Mouse (Mus musculus) kidney, embryonic 16.5 days (tissue): ENCODE measurements around the gene Gm364. TPM values are rescaled to one million over a fixed set of nuclear protein-coding genes. Genes with fewer than 3 reads are reported as not detected.

Source experiments
- ATAC-seq: fragments of 200-750 bp; cut with Nextera tagmentation; 2 replicates; pipeline ENCODE4 v1.8.0; 2017; ENCODE audit warnings: moderate TSS enrichment; ENCODE audit not compliant: low FRiP score, low TSS enrichment
- H3K27ac ChIP-seq: fragments of 300-500 bp; sonication (generic); 2 replicates; pipeline ENCODE4 v1.5.1; 2014; ENCODE audit warnings: low read length
- H3K27me3 ChIP-seq: fragments of 300-500 bp; sonication (generic); 2 replicates; pipeline ENCODE4 v1.6.1; 2014; ENCODE audit warnings: low read length, control low read depth, mixed read lengths; ENCODE audit not compliant: insufficient read depth
- H3K36me3 ChIP-seq: fragments of 300-500 bp; sonication (generic); 2 replicates; pipeline ENCODE4 v1.6.1; 2014; ENCODE audit warnings: low read length, control low read depth, mixed read lengths; ENCODE audit not compliant: insufficient read depth
- H3K4me1 ChIP-seq: fragments of 300-500 bp; sonication (generic); 2 replicates; pipeline ENCODE4 v1.6.1; 2014; ENCODE audit warnings: low read length, control low read depth, mixed read lengths; ENCODE audit not compliant: insufficient read depth
- H3K4me2 ChIP-seq: fragments of 300-500 bp; sonication (generic); replicated peaks from 2 replicates; pipeline ENCODE4 v1.6.1; 2014; ENCODE audit warnings: low read depth, low read length
- H3K4me3 ChIP-seq: fragments of 300-500 bp; sonication (generic); 2 replicates; pipeline ENCODE4 v1.5.1; 2014; ENCODE audit warnings: mild to moderate bottlenecking, low read length
- H3K9ac ChIP-seq: fragments of 300-500 bp; sonication (generic); replicated peaks from 2 replicates; pipeline ENCODE4 v1.6.1; 2014; ENCODE audit warnings: low read length
- H3K9me3 ChIP-seq: fragments of 300-500 bp; sonication (generic); 2 replicates; pipeline ENCODE4 v1.6.1; 2016; ENCODE audit warnings: low read length, control low read depth
- WGBS: fragments of 180-500 bp; shearing (Covaris S2); extraction: QIAGEN DNeasy Blood & Tissue Kit; methylation state at CpG from one replicate; pipeline ENCODE4 v1.1.7; 2014; 5-methylcytosine and 5-hydroxymethylcytosine counted together
- polyA plus RNA-seq: library from polyadenylated mRNA; unstranded; fragments of >200 nt; fragmentation: Nextera tagmentation; extraction: Ambion mirVana; gene quantifications from 2 replicates; pipeline ENCODE4 v1.2.1, GENCODE M21; 2015

The Gm364 gene
- polyA plus RNA-seq, 1 experiment from 2014 or later, result not detected

DNA sequence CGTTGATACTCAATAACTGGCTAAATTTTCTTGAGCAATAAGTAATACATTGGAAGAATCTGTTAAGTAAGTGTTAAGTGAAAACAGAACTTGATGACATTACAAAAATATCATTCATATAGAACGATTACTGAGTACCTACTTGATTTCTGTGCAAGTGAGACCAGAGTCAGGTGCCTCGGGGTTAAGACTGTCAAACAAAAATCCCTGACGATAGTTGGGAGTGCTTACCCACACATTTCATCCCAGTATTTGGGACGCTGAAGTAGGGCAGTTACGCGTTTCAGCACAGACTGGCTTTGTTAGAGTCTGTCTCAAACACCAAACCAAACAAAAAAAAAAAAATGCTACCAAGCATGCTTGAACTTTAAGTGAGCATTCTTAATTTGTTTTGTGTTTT is 15.5 kb upstream of the Gm364 start:
- H3K4me1 ChIP-seq, result no peaks in the 10 kb centered on the region
- H3K27ac ChIP-seq, result no peak overlapping the region
- 40% methylated on average over 7 of the region's 7 CpGs for WGBS
- H3K9me3 ChIP-seq, result no peaks in the 10 kb centered on the region
- no peaks in the 10 kb centered on the region for H3K27me3 ChIP-seq
- H3K4me3 ChIP-seq, result no peak overlapping the region
- peaks cover 8% of the 10 kb centered on the region; the same call in 1 of the 2 replicates for H3K36me3 ChIP-seq
- H3K4me2 ChIP-seq, result peak overlapping the region; percentile 42
- no peak for ATAC-seq
- H3K9ac ChIP-seq, result peak overlapping the region; percentile 54; the same call in 1 of the 2 replicates

DNA sequence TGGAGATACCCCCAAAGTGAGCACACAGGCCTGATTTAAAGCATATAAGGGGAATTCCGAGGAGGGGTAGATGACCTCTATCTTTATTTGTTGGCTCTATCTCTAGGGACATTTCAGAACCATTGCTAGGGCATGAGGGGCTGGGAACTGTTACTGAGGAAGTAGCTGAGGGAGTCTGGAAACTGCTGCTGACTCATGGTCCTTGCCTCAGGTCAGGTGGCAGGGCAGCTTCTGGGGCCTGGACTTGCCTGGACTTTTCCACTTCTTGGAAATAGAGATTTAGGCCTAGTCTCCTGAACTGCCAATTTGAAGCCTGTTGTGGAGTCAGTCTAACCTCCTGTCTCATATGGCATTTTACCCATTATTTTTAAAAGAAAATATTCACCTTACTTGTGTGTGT is 7.6 kb upstream of the Gm364 start:
- H3K4me2 ChIP-seq, result no peak overlapping the region
- H3K9ac ChIP-seq, result no peak overlapping the region
- H3K4me1 ChIP-seq, result no peaks in the 10 kb centered on the region
- no peaks in the 10 kb centered on the region for H3K9me3 ChIP-seq
- 71% methylated on average over 1 of the region's 1 CpGs for WGBS
- H3K4me3 ChIP-seq, result no peak overlapping the region
- ATAC-seq, result no peak
- H3K27me3 ChIP-seq, result no peaks in the 10 kb centered on the region
- no peaks in the 10 kb centered on the region for H3K36me3 ChIP-seq
- no peak overlapping the region for H3K27ac ChIP-seq

DNA sequence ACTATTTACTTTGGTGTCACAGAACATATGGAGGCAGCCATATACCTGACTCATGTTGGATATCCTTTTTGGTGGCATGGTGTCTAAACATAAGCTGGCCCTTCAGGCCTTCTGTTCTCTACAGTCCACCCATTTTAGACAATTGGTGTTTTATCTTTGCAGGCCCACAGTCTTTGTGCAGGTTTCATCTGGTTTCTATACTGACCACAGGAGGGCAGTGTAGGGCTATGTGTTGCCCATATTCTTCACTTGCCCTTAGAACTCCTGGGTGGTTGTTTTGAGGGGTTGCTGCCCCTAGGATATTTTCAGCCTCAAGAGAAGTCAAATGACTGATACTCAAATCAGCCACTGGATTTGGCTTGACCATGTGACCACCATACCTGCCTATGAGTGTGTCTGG is 5.3 kb upstream of the Gm364 start:
- Histone ChIP-seq H3K4me2 (no peak overlapping the region), H3K4me3 (no peak overlapping the region), H3K9me3 (no peaks in the 10 kb centered on the region), H3K36me3 (no peaks in the 10 kb centered on the region), H3K4me1 (no peaks in the 10 kb centered on the region), H3K9ac (no peak overlapping the region), H3K27me3 (no peaks in the 10 kb centered on the region), H3K27ac (no peak overlapping the region)
- ATAC-seq, result no peak

DNA sequence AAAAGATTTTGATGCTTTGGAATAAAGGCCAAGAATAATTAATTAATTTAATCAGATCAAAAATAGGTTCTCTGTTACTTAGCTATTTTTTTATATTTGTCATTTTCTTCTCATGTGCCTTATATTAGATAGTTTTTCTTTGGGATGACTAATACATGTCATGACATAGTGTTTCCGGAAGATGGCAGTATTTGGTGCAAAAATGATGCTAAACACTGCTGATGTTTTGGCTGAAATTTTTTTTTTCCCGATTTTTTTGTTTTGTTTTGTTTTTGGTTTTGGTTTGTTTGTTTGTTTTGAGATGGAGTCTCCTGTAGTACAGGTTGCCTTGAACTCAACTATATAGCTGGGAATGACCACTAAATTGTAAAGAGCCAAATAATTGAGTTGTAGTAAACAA is 22.7 kb downstream of the Gm364 start:
- Histone ChIP-seq H3K9me3 (no peaks in the 10 kb centered on the region), H3K9ac (no peak overlapping the region), H3K36me3 (no peaks in the 10 kb centered on the region), H3K27ac (no peak overlapping the region), H3K4me1 (no peaks in the 10 kb centered on the region), H3K4me2 (no peak overlapping the region), H3K27me3 (no peaks in the 10 kb centered on the region), H3K4me3 (no peak overlapping the region)
- 7% methylated on average over 2 of the region's 2 CpGs for WGBS
- no peak for ATAC-seq

DNA sequence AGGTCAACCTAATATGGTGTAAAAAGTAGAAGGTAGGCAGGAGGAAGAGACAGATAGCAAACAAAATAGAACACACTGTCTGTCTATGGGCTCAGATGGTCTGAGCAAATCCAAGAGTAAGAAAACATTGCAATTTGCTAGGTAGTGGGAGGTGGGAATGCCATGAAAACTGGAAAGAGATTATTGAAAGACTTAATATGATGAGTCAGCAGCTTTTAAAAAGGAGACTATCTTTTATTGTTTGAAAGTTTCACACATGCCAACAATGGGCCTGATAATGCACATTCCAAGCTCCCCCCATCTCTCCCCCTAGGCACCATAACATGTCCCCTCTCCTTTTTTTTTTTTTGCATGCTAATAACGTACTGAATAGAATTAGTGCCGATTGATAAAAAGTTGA is 24.9 kb downstream of the Gm364 start:
- Histone ChIP-seq H3K9ac (no peak overlapping the region), H3K27me3 (no peaks in the 10 kb centered on the region), H3K27ac (no peak overlapping the region), H3K9me3 (no peaks in the 10 kb centered on the region), H3K36me3 (no peaks in the 10 kb centered on the region), H3K4me3 (no peak overlapping the region), H3K4me2 (no peak overlapping the region), H3K4me1 (no peaks in the 10 kb centered on the region)
- ATAC-seq, result no peak
- 88% methylated on average over 2 of the region's 2 CpGs for WGBS

DNA sequence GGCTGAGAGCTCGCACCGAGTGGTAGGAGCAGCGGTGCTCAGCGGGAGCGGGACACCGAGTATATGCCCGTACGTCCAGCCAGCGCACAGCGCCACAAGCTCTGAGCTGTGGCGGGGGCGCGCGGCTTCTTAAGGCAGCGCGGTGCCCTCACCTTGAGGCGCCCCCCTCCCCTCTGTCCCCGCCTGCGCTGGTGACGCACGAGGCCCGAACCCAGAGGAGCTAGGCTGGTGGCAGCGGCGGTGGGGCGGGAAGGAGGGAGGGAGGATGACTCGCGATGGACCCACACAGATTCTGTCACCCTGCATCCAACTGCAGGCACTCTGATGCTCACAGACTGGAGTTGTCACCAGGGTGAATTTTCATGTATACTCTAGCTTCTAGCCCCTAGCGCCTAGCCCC is 94.7 kb downstream of the Gm364 start, which contains the start of gene Gpr101:
TSS of gene Gpr101 (minus strand) at position 124 of the 400 bp plus-strand sequence.
- H3K4me1 ChIP-seq, result no peaks in the 10 kb centered on the region
- H3K9ac ChIP-seq, result no peak within 1 kb of the TSS
- peaks cover 30% of the 10 kb centered on the region for H3K27me3 ChIP-seq
- H3K36me3 ChIP-seq, result no peaks in the 10 kb centered on the region
- H3K4me3 ChIP-seq, result peak within 1 kb of the TSS; percentile 26
- no peak within 1 kb of the TSS for H3K27ac ChIP-seq
- WGBS, result 9% methylated on average over 25 of the region's 28 CpGs
- no peaks in the 10 kb centered on the region for H3K9me3 ChIP-seq
- no peak for ATAC-seq
- H3K4me2 ChIP-seq, result peak within 1 kb of the TSS; percentile 49

DNA sequence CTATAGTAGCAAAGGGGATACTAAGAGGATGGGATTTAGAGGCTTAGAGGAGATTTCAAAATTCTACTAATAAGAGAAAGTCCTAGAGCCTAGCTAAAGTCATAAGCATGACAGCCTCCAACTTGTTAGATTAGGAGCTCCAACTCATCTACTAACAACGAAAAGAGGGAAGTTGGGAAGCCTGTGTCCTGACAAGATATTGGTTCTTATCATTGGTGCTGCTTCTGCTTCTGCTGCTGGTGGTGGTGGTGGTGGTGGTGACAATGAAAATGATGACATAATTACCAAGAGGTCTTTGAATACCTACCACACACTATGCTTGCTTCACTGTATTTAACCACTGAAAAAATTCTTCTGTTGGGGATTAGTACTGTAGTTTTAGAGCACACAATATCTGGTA is 97.3 kb downstream of the Gm364 start:
- Histone ChIP-seq H3K9me3 (no peaks in the 10 kb centered on the region), H3K27me3 (peaks cover 27% of the 10 kb centered on the region), H3K27ac (no peak overlapping the region), H3K36me3 (no peaks in the 10 kb centered on the region), H3K9ac (no peak overlapping the region), H3K4me3 (no peak overlapping the region), H3K4me2 (no peak overlapping the region), H3K4me1 (no peaks in the 10 kb centered on the region)
- ATAC-seq, result no peak
- 83% methylated on average over 1 of the region's 1 CpGs for WGBS

DNA sequence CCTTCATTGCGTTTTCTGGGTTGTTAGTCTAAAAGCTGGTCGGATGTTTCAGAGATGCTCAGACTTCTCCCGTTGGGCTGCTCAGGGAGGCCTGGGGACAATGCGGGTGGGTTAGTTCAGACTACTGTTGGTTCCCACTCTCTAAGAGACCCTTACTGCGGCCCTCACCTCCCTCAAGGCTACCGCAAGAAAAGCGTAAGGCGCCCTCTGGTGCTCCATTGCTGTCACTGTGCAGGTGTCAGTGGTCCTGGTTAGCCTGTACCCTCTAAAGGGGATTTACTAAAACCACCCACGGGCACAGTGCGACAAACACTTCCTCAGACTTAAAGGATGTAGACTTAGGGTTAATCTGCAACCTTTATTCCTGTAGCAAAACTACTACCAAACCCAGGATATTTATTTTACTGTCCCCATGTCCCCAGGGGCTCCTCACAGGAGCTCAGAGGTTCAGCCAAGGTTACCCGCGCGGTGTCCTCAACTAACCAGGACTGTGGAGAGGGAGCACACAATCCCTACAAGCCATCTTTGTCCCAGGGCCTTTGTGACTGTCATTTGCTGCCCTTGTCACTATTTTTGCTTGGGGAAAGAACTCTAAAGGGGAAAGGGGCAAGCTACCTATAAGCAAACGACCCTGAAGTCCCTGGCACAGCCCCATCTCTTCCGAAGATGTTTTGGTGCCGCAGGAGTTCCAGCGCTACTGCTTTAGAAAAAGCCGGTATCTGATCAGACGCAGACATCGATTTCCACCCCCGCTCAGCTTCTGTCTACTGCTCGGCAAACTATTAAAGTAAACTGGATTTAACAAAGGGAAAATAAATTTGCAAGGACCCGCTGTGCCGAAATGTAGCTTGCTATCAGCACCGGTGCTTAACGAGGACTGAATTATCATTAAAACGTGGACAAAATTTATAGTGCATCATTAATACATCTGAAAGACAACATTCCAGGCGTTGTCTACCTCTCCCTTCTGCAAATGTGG is 112.5 kb downstream of the Gm364 start:
- Histone ChIP-seq H3K9me3 (no peaks in the 10 kb centered on the region), H3K27ac (no peak overlapping the region), H3K27me3 (peaks cover 3% of the 10 kb centered on the region; the same call in 1 of the 2 replicates), H3K36me3 (no peaks in the 10 kb centered on the region), H3K4me1 (no peaks in the 10 kb centered on the region), H3K4me2 (peak overlapping the region; percentile 37), H3K4me3 (peak overlapping the region; percentile 2; the same call in 1 of the 2 replicates), H3K9ac (no peak overlapping the region)
- 49% methylated on average over 28 of the region's 28 CpGs for WGBS
- no peak for ATAC-seq
